Mouse (Mus musculus): ENCODE measurements around the gene Itpkc. TPM values are rescaled to one million over a fixed set of nuclear protein-coding genes. Genes with fewer than 3 reads are reported as not detected.
A peak's percentile ranks its signal among the peaks of the same experiment; 100 is the strongest.

Gene Itpkc
- polyA plus RNA-seq, 1 experiment from 2014 or later: 8.6 TPM

- ATAC-seq: peak; percentile 86
- peak overlapping the region; percentile 86 for H3K9ac ChIP-seq (ENCODE audit: low read depth, low read length)
- WGBS: 1% methylated on average over 29 of the region's 43 CpGs
- TF ChIP-seq CTCF (IDR thresholded peaks at IDR 0.05; ENCODE audit: low read depth): no peak
- peaks cover 10% of the 10 kb centered on the region for H3K4me1 ChIP-seq (replicated peaks; ENCODE audit: control insufficient read depth, insufficient read depth, low read length)
- H3K36me3 ChIP-seq (ENCODE audit: control insufficient read depth, insufficient read depth): peaks cover 25% of the 10 kb centered on the region; the same call in 1 of the 2 replicates
- no peaks in the 10 kb centered on the region for H3K9me3 ChIP-seq (ENCODE audit: control insufficient read depth)
- H3K27ac ChIP-seq (ENCODE audit: low read depth, low read length): peak overlapping the region; percentile 99
- peak overlapping the region; percentile 75 for H3K4me3 ChIP-seq (ENCODE audit: low read depth, low read length)
- no peaks in the 10 kb centered on the region for H3K27me3 ChIP-seq (replicated peaks; ENCODE audit: control insufficient read depth, insufficient read depth, low read length)
- peak overlapping the region; percentile 77 for H3K4me2 ChIP-seq (replicated peaks; ENCODE audit: low read depth)
Measured at GRCm38 (mm10) chr7:27166229-27166613, 62.2 kb downstream of the Itpkc start.

DNA sequence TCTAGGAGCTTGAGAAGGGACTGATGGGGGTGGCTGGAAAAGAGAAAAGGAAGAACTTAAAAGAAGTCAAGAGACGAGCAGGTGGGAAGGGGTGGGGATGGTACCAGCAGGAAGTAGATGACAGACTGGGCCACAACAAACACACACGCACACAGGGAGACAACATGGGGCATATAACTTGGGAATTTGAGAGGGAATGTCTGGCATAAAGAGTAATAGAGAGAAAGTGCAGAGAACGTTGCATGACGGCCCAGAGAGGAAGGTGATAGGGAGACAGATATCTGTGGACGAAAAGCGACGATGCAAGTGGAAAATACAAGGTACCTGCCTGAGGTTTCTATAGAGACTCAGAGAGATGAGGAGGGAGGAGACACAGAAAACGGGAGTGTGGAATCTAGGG, 62.8 kb downstream of the Itpkc start:
- Histone ChIP-seq H3K9ac (ENCODE audit: low read depth, low read length) (peak overlapping the region; percentile 86), H3K4me3 (ENCODE audit: low read depth, low read length) (peak overlapping the region; percentile 75), H3K27ac (ENCODE audit: low read depth, low read length) (peak overlapping the region; percentile 99), H3K27me3 (replicated peaks; ENCODE audit: control insufficient read depth, insufficient read depth, low read length) (no peaks in the 10 kb centered on the region), H3K36me3 (ENCODE audit: control insufficient read depth, insufficient read depth) (peaks cover 19% of the 10 kb centered on the region; the same call in 1 of the 2 replicates), H3K4me2 (replicated peaks; ENCODE audit: low read depth) (peak overlapping the region; percentile 77), H3K9me3 (ENCODE audit: control insufficient read depth) (no peaks in the 10 kb centered on the region), H3K4me1 (replicated peaks; ENCODE audit: control insufficient read depth, insufficient read depth, low read length) (peaks cover 10% of the 10 kb centered on the region)
- WGBS: 1% methylated on average over 8 of the region's 8 CpGs
- no peak for ATAC-seq
- TF ChIP-seq CTCF (IDR thresholded peaks at IDR 0.05; ENCODE audit: low read depth): no peak

DNA sequence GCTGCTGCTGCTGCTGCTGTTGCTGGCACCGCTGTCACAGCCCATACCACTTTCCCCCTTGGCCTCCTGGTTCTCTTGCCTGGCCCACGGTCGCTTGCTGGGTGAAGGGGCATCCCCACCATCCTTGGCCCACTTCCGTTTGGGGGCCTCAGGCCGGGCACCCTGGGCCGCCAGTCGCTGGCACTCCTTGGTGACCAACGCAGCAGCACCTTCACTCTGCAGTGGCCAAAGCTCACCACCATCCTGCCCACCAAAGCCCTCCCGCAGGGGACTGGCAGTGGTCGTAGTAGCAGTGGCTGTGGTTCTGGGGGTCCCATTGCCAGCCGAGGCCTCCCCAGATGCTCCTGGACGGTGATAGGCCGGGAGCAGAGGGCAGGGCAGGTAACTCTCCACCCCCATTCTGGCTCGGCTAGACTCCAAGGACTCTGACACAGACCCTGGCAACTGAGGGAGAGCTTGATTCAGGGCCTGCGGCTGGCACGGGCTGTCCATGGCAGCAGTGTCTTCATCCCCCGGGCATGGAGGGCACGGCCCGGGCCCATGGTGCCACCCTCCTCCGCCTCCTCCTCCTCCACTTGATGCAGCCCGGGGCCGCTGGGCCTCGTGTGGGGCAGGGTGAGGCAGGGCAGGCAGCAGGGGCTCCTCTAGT, 63.3 kb downstream of the Itpkc start:
- no peak for ATAC-seq
- peak overlapping the region; percentile 99; the same call in 1 of the 2 replicates for H3K27ac ChIP-seq (ENCODE audit: low read depth, low read length)
- TF ChIP-seq CTCF (IDR thresholded peaks at IDR 0.05; ENCODE audit: low read depth): no peak
- WGBS: 56% methylated on average over 23 of the region's 23 CpGs
- H3K4me1 ChIP-seq (replicated peaks; ENCODE audit: control insufficient read depth, insufficient read depth, low read length): peaks cover 14% of the 10 kb centered on the region
- peak overlapping the region; percentile 77 for H3K4me2 ChIP-seq (replicated peaks; ENCODE audit: low read depth)
- H3K9me3 ChIP-seq (ENCODE audit: control insufficient read depth): no peaks in the 10 kb centered on the region
- peak overlapping the region; percentile 75 for H3K4me3 ChIP-seq (ENCODE audit: low read depth, low read length)
- peaks cover 18% of the 10 kb centered on the region; the same call in 1 of the 2 replicates for H3K36me3 ChIP-seq (ENCODE audit: control insufficient read depth, insufficient read depth)
- no peaks in the 10 kb centered on the region for H3K27me3 ChIP-seq (replicated peaks; ENCODE audit: control insufficient read depth, insufficient read depth, low read length)
- peak overlapping the region; percentile 86 for H3K9ac ChIP-seq (ENCODE audit: low read depth, low read length)

DNA sequence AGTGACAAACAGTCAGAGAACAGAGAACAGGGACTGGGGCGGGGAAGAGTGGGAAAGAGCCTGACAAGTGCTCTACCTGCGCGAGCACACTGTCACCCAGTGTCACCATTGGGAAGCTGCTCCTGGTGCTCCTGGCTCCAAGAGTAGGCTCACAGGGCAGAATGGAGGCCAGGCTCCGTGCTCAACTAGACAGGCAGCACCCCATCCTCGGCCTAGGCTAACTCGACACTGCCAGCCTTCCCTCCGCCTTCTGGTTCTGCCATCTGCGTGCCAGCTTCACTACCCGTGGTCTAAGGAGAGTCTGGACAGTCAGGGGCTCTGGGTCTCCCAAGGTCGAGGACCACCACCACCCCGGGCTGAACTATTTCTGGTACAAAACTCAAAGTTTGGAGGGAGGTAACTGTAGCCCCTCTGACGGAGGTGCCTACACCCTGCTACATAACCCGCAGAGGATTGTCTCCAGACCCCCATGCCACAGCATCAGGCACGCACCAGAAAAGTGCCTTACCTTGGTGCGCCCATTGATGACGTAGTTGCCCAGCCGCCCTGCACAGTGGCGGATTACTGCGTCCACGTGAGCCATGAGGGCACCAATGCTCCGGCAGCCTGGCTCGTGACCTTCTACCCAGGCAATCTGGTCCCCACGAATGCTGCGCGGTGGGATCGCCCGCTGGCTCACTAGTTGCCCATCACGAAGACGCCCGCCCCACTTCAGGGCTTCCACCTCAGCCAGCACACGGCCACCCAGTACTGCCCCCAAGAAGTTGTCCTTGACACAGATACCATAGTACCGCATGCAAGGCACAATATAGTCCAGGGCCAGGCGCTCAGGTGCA, 64.1 kb downstream of the Itpkc start:
- no peaks in the 10 kb centered on the region for H3K9me3 ChIP-seq (ENCODE audit: control insufficient read depth)
- peak overlapping the region; percentile 86; the same call in 1 of the 2 replicates for H3K9ac ChIP-seq (ENCODE audit: low read depth, low read length)
- peaks cover 15% of the 10 kb centered on the region for H3K4me1 ChIP-seq (replicated peaks; ENCODE audit: control insufficient read depth, insufficient read depth, low read length)
- H3K4me3 ChIP-seq (ENCODE audit: low read depth, low read length): no peak overlapping the region
- peak overlapping the region; percentile 77 for H3K4me2 ChIP-seq (replicated peaks; ENCODE audit: low read depth)
- TF ChIP-seq CTCF (IDR thresholded peaks at IDR 0.05; ENCODE audit: low read depth): no peak
- H3K36me3 ChIP-seq (ENCODE audit: control insufficient read depth, insufficient read depth): peaks cover 26% of the 10 kb centered on the region
- WGBS: 75% methylated on average over 33 of the region's 33 CpGs
- H3K27ac ChIP-seq (ENCODE audit: low read depth, low read length): no peak overlapping the region; the same call in 1 of the 2 replicates
- H3K27me3 ChIP-seq (replicated peaks; ENCODE audit: control insufficient read depth, insufficient read depth, low read length): no peaks in the 10 kb centered on the region
- no peak for ATAC-seq

GRCm38 (mm10) chr7:27163450-27163805, 65.0 kb downstream of the Itpkc start:
- no peak overlapping the region; the same call in 1 of the 2 replicates for H3K27ac ChIP-seq (ENCODE audit: low read depth, low read length)
- 66% methylated on average over 5 of the region's 5 CpGs for WGBS
- no peaks in the 10 kb centered on the region for H3K27me3 ChIP-seq (replicated peaks; ENCODE audit: control insufficient read depth, insufficient read depth, low read length)
- peaks cover 35% of the 10 kb centered on the region for H3K36me3 ChIP-seq (ENCODE audit: control insufficient read depth, insufficient read depth)
- no peak for TF ChIP-seq CTCF (IDR thresholded peaks at IDR 0.05; ENCODE audit: low read depth)
- peaks cover 15% of the 10 kb centered on the region for H3K4me1 ChIP-seq (replicated peaks; ENCODE audit: control insufficient read depth, insufficient read depth, low read length)
- H3K9me3 ChIP-seq (ENCODE audit: control insufficient read depth): no peaks in the 10 kb centered on the region
- H3K9ac ChIP-seq (ENCODE audit: low read depth, low read length): no peak overlapping the region
- no peak overlapping the region for H3K4me3 ChIP-seq (ENCODE audit: low read depth, low read length)
- peak overlapping the region; percentile 77; the same call in 1 of the 2 replicates for H3K4me2 ChIP-seq (replicated peaks; ENCODE audit: low read depth)
- ATAC-seq: no peak

DNA sequence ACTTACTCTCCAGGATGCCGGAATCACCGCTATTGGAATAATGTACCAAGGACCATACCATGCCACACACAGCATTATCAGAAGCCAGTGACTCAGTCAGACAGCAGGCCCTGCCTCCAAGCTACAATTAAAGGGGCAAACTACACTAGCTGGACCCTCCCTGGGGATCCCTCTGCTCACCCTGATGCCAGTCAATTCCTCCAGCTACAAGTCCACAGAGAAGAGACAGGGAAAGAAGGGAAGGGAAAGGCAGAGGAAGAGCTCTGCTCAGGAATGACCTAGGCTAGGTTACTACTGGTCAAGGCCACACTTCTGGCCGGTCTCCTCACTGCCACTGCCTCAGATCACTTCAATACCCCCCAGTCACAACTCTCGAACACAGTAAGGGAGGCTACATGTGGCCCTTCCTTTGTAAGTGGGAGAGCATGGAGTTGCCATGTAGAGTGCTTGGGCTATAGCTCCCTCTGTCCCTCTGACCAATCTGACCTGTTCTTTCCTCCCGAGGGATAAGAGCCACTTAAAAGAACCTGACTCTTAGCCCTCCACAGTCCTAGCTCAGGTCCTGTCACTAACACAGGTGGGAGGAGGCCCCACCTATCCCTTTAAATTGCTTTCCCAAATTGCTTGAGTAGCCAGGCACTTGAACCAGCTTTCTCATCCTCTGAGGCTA, 65.5 kb downstream of the Itpkc start:
- no peak overlapping the region; the same call in 1 of the 2 replicates for H3K27ac ChIP-seq (ENCODE audit: low read depth, low read length)
- no peak overlapping the region for H3K4me3 ChIP-seq (ENCODE audit: low read depth, low read length)
- peak overlapping the region; percentile 7; the same call in 1 of the 2 replicates for H3K9ac ChIP-seq (ENCODE audit: low read depth, low read length)
- TF ChIP-seq CTCF (IDR thresholded peaks at IDR 0.05; ENCODE audit: low read depth): no peak
- H3K36me3 ChIP-seq (ENCODE audit: control insufficient read depth, insufficient read depth): peaks cover 40% of the 10 kb centered on the region
- H3K4me2 ChIP-seq (replicated peaks; ENCODE audit: low read depth): peak overlapping the region; percentile 77; the same call in 1 of the 2 replicates
- no peaks in the 10 kb centered on the region for H3K27me3 ChIP-seq (replicated peaks; ENCODE audit: control insufficient read depth, insufficient read depth, low read length)
- 74% methylated on average over 5 of the region's 5 CpGs for WGBS
- no peaks in the 10 kb centered on the region for H3K9me3 ChIP-seq (ENCODE audit: control insufficient read depth)
- peaks cover 15% of the 10 kb centered on the region for H3K4me1 ChIP-seq (replicated peaks; ENCODE audit: control insufficient read depth, insufficient read depth, low read length)
- no peak for ATAC-seq
